Mouse (Mus musculus) myocyte (in vitro differentiated cells): ENCODE measurements around the gene Hoxc5.

Experiments
- E2F4 ChIP-seq: IDR thresholded peaks from one replicate; pipeline ENCODE4 v1.6.1; 2011; ENCODE audit warnings: mild to moderate bottlenecking, control low read depth, moderate library complexity; ENCODE audit not compliant: insufficient read depth
- MYOG ChIP-seq, 3 experiments: IDR thresholded peaks; one replicate each; pipeline ENCODE4 v1.6.1; 2011; ENCODE audit warnings: control low read depth in 2 of 3, low read depth in 2 of 3, mild to moderate bottlenecking in 2 of 3; ENCODE audit not compliant: insufficient read length in 2 of 3, control insufficient read depth in 1 of 3, insufficient read depth in 1 of 3
- POLR2A ChIP-seq: IDR thresholded peaks from one replicate; pipeline ENCODE4 v1.6.1; 2011; ENCODE audit warnings: low read depth, mild to moderate bottlenecking, control low read depth, moderate library complexity; ENCODE audit not compliant: insufficient read length
- POLR2AphosphoS2 ChIP-seq: IDR thresholded peaks from one replicate; pipeline ENCODE4 v1.6.1; 2011; ENCODE audit warnings: low read depth, control low read depth; ENCODE audit not compliant: insufficient read length
- REST ChIP-seq: IDR thresholded peaks from one replicate; pipeline ENCODE4 v1.6.1; 2011; ENCODE audit warnings: mild to moderate bottlenecking, control low read depth, moderate library complexity; ENCODE audit not compliant: insufficient read depth, insufficient read length
- TCF3 ChIP-seq: IDR thresholded peaks from one replicate; pipeline ENCODE4 v1.6.1; 2011; ENCODE audit warnings: low read depth, control low read depth; ENCODE audit not compliant: insufficient read length

DNA sequence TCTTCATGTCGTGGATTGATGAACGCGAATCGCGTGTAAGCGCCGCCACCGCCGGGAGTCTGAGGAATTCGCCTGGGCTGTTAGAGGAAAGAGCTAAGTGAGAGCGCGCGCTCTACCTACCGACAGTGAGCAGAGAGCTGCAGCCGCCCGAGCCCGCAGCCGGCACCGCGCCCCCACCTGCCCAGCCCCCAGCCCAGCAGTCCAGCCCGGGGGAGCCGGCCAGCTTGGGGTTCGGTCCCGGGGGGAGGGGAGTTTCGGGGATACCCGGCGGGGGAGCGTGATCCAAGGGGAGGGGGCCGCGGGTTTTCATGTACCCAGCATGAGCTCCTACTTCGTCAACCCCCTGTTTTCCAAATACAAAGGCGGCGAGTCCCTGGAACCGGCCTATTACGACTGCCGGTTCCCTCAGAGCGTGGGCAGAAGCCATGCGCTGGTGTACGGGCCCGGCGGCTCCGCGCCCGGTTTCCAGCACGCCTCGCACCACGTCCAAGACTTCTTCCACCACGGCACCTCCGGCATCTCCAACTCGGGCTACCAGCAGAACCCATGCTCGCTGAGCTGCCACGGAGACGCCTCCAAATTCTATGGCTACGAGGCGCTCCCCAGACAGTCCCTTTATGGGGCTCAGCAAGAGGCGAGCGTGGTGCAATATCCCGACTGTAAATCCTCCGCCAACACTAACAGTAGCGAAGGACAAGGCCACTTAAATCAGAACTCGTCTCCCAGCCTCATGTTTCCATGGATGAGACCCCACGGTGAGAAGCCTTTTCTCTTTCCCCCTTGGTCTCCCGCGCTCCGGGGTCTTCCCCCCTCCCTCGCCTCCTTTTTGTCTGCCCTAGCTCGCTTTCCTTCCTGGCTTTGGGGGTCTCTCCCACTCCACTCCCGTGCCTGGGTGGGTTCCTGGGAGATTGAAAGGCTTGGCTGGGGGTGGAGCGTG lies 23.5 kb downstream of the Hoxc5 start, which contains the start of gene Hoxc8:
- no peak for TF ChIP-seq POLR2A
- no peak for TF ChIP-seq E2F4
- TF ChIP-seq POLR2AphosphoS2, result no peak
- no peak for TF ChIP-seq MYOG (IDR thresholded peaks at IDR 0.05; ENCODE audit: control insufficient read depth in 1 of 3, insufficient read depth in 1 of 3, insufficient read length in 2 of 3, low read depth in 2 of 3)
- TF ChIP-seq REST, result no peak
- TF ChIP-seq TCF3, result no peak
